Mouse (Mus musculus): ENCODE measurements around the gene Tlcd1. TPM values are rescaled to one million over a fixed set of nuclear protein-coding genes. Genes with fewer than 3 reads are reported as not detected.
"Not testable (repeated sequence)": the region's sequence is repeated elsewhere in the genome, so short reads cannot be mapped to it uniquely, and the experiment has no call there.

Tlcd1 gene
- polyA plus RNA-seq, 1 experiment from 2014 or later = 18.2 TPM

- no peak overlapping the region for H3K27ac ChIP-seq (ENCODE audit: low read length)
- WGBS = under 1% methylated on average over 7 of the region's 7 CpGs
These were observed 5.9 kb downstream of the Tlcd1 start for GRCm38 (mm10) chr11:78182450-78182849.

GRCm38 (mm10) chr11:78182961-78183844 lies 6.7 kb downstream of the Tlcd1 start, which contains the start of gene Rpl23a:
Gene Rpl23a (minus strand): TSS chr11:78183584.
- H3K27me3 ChIP-seq (replicated peaks; ENCODE audit: insufficient read depth, low read length) = no peaks in the 10 kb centered on the region
- ATAC-seq (peak; percentile 88), DNase-seq (ENCODE audit: low spot score) (peak; percentile 99)
- peak within 1 kb of the TSS; percentile 67 for H3K4me2 ChIP-seq (replicated peaks; ENCODE audit: low read depth, low read length)
- peak; percentile 67 for TF ChIP-seq EP300 (IDR thresholded peaks at IDR 0.05)
- TF ChIP-seq CTCF (IDR thresholded peaks at IDR 0.05) = peak; percentile 61
- H3K4me3 ChIP-seq (ENCODE audit: low read depth, low read length) = peak within 1 kb of the TSS; percentile 72
- H3K4me1 ChIP-seq (ENCODE audit: insufficient read depth, low read depth, low read length) = peaks cover 13% of the 10 kb centered on the region; the same call in 1 of the 2 replicates
- H3K27ac ChIP-seq (ENCODE audit: low read length) = peak within 1 kb of the TSS; percentile 84
- H3K9me3 ChIP-seq (ENCODE audit: low read length) = no peaks in the 10 kb centered on the region
- H3K36me3 ChIP-seq (ENCODE audit: insufficient read depth, low read length) = peaks cover 11% of the 10 kb centered on the region; the same call in 1 of the 2 replicates
- under 1% methylated on average over 38 of the region's 38 CpGs for WGBS
- peak within 1 kb of the TSS; percentile 58 for H3K9ac ChIP-seq (replicated peaks; ENCODE audit: low read depth)

More at GRCm38 (mm10) chr11:78182450-78182849, 5.9 kb downstream of the Tlcd1 start:
- DNase-seq (ENCODE audit: low spot score) (no peak), ATAC-seq (no peak)
- Histone ChIP-seq H3K27me3 (replicated peaks; ENCODE audit: insufficient read depth, low read length) (no peaks in the 10 kb centered on the region), H3K4me2 (replicated peaks; ENCODE audit: low read depth, low read length) (peak overlapping the region; percentile 67), H3K4me3 (ENCODE audit: low read depth, low read length) (peak overlapping the region; percentile 72), H3K9ac (replicated peaks; ENCODE audit: low read depth) (peak overlapping the region; percentile 58), H3K36me3 (ENCODE audit: insufficient read depth, low read length) (peaks cover 11% of the 10 kb centered on the region; the same call in 1 of the 2 replicates), H3K4me1 (ENCODE audit: insufficient read depth, low read depth, low read length) (peaks cover 13% of the 10 kb centered on the region; the same call in 1 of the 2 replicates), H3K9me3 (ENCODE audit: low read length) (no peaks in the 10 kb centered on the region)
- TF ChIP-seq EP300 (IDR thresholded peaks at IDR 0.05) (no peak), CTCF (IDR thresholded peaks at IDR 0.05) (no peak)

- H3K27ac ChIP-seq (ENCODE audit: low read length) = no peak overlapping the region
- peak overlapping the region; percentile 67; the same call in 1 of the 2 replicates for H3K4me2 ChIP-seq (replicated peaks; ENCODE audit: low read depth, low read length)
- H3K9me3 ChIP-seq (ENCODE audit: low read length) = no peaks in the 10 kb centered on the region
- H3K4me1 ChIP-seq (ENCODE audit: insufficient read depth, low read depth, low read length) = peaks cover 11% of the 10 kb centered on the region; the same call in 1 of the 2 replicates
- no peak for DNase-seq (ENCODE audit: low spot score)
- 39% methylated on average over 10 of the region's 10 CpGs for WGBS
- TF ChIP-seq EP300 (IDR thresholded peaks at IDR 0.05) (no peak), CTCF (IDR thresholded peaks at IDR 0.05) (no peak)
- no peak overlapping the region for H3K9ac ChIP-seq (replicated peaks; ENCODE audit: low read depth)
- ATAC-seq = no peak
- no peaks in the 10 kb centered on the region for H3K27me3 ChIP-seq (replicated peaks; ENCODE audit: insufficient read depth, low read length)
- H3K4me3 ChIP-seq (ENCODE audit: low read depth, low read length) = peak overlapping the region; percentile 72; the same call in 1 of the 2 replicates
- H3K36me3 ChIP-seq (ENCODE audit: insufficient read depth, low read length) = peaks cover 11% of the 10 kb centered on the region; the same call in 1 of the 2 replicates
These were observed 7.5 kb downstream of the Tlcd1 start for GRCm38 (mm10) chr11:78183884-78184514.

GRCm38 (mm10) chr11:78184702-78185101 lies 8.2 kb downstream of the Tlcd1 start:
- WGBS = 93% methylated on average over 6 of the region's 6 CpGs

GRCm38 (mm10) chr11:78188331-78189233 lies 12.1 kb downstream of the Tlcd1 start, which contains the start of gene Rab34:
Gene Rab34 (plus strand): TSS chr11:78188430.
- peak within 1 kb of the TSS; percentile 77 for H3K9ac ChIP-seq (replicated peaks; ENCODE audit: low read depth)
- H3K4me2 ChIP-seq (replicated peaks; ENCODE audit: low read depth, low read length) = peak within 1 kb of the TSS; percentile 87
- ATAC-seq (peak; percentile 83), DNase-seq (ENCODE audit: low spot score) (peak; percentile 93)
- peak within 1 kb of the TSS; percentile 71 for H3K4me3 ChIP-seq (ENCODE audit: low read depth, low read length)
- peak within 1 kb of the TSS; percentile 95 for H3K27ac ChIP-seq (ENCODE audit: low read length)
- no peak for TF ChIP-seq CTCF (IDR thresholded peaks at IDR 0.05)
- no peak for TF ChIP-seq EP300 (IDR thresholded peaks at IDR 0.05)
- under 1% methylated on average over 47 of the region's 80 CpGs for WGBS
- H3K36me3 ChIP-seq (ENCODE audit: insufficient read depth, low read length) = no peaks in the 10 kb centered on the region
- peaks cover 9% of the 10 kb centered on the region; the same call in 1 of the 2 replicates for H3K4me1 ChIP-seq (ENCODE audit: insufficient read depth, low read depth, low read length)
- H3K9me3 ChIP-seq (ENCODE audit: low read length) = no peaks in the 10 kb centered on the region
- H3K27me3 ChIP-seq (replicated peaks; ENCODE audit: insufficient read depth, low read length) = no peaks in the 10 kb centered on the region

More at GRCm38 (mm10) chr11:78184702-78185101, 8.2 kb downstream of the Tlcd1 start:
- not testable (repeated sequence) for H3K27me3 ChIP-seq (replicated peaks; ENCODE audit: insufficient read depth, low read length); H3K9me3 ChIP-seq (ENCODE audit: low read length); DNase-seq (ENCODE audit: low spot score); H3K27ac ChIP-seq (ENCODE audit: low read length); H3K4me1 ChIP-seq (ENCODE audit: insufficient read depth, low read depth, low read length); ATAC-seq; H3K4me2 ChIP-seq (replicated peaks; ENCODE audit: low read depth, low read length); H3K9ac ChIP-seq (replicated peaks; ENCODE audit: low read depth); H3K4me3 ChIP-seq (ENCODE audit: low read depth, low read length)
- H3K36me3 ChIP-seq (ENCODE audit: insufficient read depth, low read length) = peaks cover 11% of the 10 kb centered on the region; the same call in 1 of the 2 replicates
